Mouse (Mus musculus) heart, postnatal 0 days (tissue): ENCODE data around the gene Tas1r3.

Experiments used
- CTCF ChIP-seq: IDR thresholded peaks from 2 replicates; pipeline ENCODE4 v1.5.1; 2016; ENCODE audit warnings: antibody characterized with exemption, control low read depth, low read depth
- EP300 ChIP-seq: IDR thresholded peaks from 2 replicates; pipeline ENCODE4 v1.6.1; 2016; ENCODE audit warnings: antibody characterized with exemption, low read depth

DNA sequence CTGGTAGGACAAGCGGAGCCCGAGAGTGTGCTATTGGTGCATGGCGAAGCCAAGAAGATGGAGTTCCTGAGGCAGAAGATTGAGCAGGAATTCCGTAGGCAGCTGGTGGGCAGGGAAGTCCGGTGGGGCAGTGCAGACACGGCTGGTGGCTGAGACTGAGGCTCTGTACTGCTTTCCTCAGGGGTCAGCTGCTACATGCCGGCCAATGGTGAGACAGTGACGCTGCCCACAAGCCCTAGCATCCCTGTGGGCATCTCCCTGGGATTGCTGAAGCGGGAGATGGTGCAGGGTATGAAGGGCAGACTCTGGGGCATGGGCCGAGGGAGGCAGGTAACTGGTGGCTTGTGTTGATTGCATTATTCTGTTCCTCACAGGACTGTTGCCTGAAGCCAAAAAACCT, 24.5 kb upstream of the Tas1r3 start:
- TF ChIP-seq CTCF (no peak), EP300 (no peak)
